Mouse (Mus musculus) ES-E14 (cell line): ENCODE results near the gene Shisa9. TPM values are rescaled to one million over a fixed set of nuclear protein-coding genes. Genes with fewer than 3 reads are reported as not detected.

Experiments used
- DNase-seq: peaks from one replicate; pipeline ENCODE4 v3.0.0-alpha.2; 2013; ENCODE audit warnings: low read depth, low spot score
- H3K27ac ChIP-seq: 2 replicates; pipeline ENCODE4 v1.5.1; 2012; ENCODE audit warnings: low read depth, mild to moderate bottlenecking, low read length, moderate library complexity, mixed read lengths; ENCODE audit not compliant: poor library complexity, insufficient read depth, severe bottlenecking
- H3K36me3 ChIP-seq: 2 replicates; pipeline ENCODE4 v1.6.1; 2012; ENCODE audit warnings: mild to moderate bottlenecking, low read length, moderate library complexity, mixed read lengths; ENCODE audit not compliant: control insufficient read depth, poor library complexity, insufficient read depth, severe bottlenecking
- H3K4me1 ChIP-seq, 2 experiments: fragments of 150-350 bp in 1 of 2; sonication (generic) in 1 of 2; 2 replicates each; pipeline ENCODE4 v1.6.1; 2012; ENCODE audit warnings: low read length in 2 of 2, mild to moderate bottlenecking in 1 of 2, mixed read lengths in 1 of 2; ENCODE audit not compliant: control insufficient read depth in 2 of 2, insufficient read depth in 2 of 2, poor library complexity in 1 of 2
- H3K4me3 ChIP-seq, 2 experiments: fragments of 150-350 bp in 1 of 2; sonication (generic) in 1 of 2; 2 replicates each; pipeline ENCODE4 v1.5.1; 2012; ENCODE audit warnings: low read length in 2 of 2, low read depth in 1 of 2, mild to moderate bottlenecking in 1 of 2, mixed read lengths in 1 of 2; ENCODE audit not compliant: insufficient read depth in 1 of 2, poor library complexity in 1 of 2, severe bottlenecking in 1 of 2
- H3K9ac ChIP-seq: 2 replicates; pipeline ENCODE4 v1.6.1; 2012; ENCODE audit warnings: low read depth, mild to moderate bottlenecking, low read length, mixed read lengths; ENCODE audit not compliant: poor library complexity, insufficient read depth, severe bottlenecking
- H3K9me3 ChIP-seq: fragments of 150-350 bp; sonication (generic); 2 replicates; pipeline ENCODE4 v1.6.1; 2012; ENCODE audit warnings: low read depth, mild to moderate bottlenecking, low read length; ENCODE audit not compliant: control insufficient read depth, insufficient read depth
- CHD2 ChIP-seq: IDR thresholded peaks from 2 replicates; pipeline ENCODE4 v1.6.1; 2014; ENCODE audit warnings: mild to moderate bottlenecking, low read depth, low read length, inconsistent platforms
- HCFC1 ChIP-seq: IDR thresholded peaks from 2 replicates; pipeline ENCODE4 v1.6.1; 2012; ENCODE audit warnings: low read length, inconsistent platforms, borderline replicate concordance; ENCODE audit not compliant: insufficient read depth
- MAFK ChIP-seq: IDR thresholded peaks from 2 replicates; pipeline ENCODE4 v1.6.1; 2014; ENCODE audit warnings: mild to moderate bottlenecking, low read depth, low read length, inconsistent platforms; ENCODE audit not compliant: insufficient read depth
- ZC3H11A ChIP-seq: IDR thresholded peaks from 2 replicates; pipeline ENCODE4 v1.6.1; 2012; ENCODE audit warnings: low read depth, mild to moderate bottlenecking, inconsistent platforms, low read length, borderline replicate concordance
- ZNF384 ChIP-seq: IDR thresholded peaks from 2 replicates; pipeline ENCODE4 v1.6.1; 2012; ENCODE audit warnings: low read depth, low read length, inconsistent platforms
- in situ Hi-C, 2 experiments: fragments of 600-800 bp; cut with MboI; formaldehyde crosslinking; loops; one replicate each; pipeline ENCODE4 v1.15.1; 2025; ENCODE audit warnings: low sequenced_read_pairs in 2 of 2, inconsistent platforms in 1 of 2; ENCODE audit not compliant: unreplicated experiment in 2 of 2
- total RNA-seq: library from RNA; depleted of rRNA; stranded (reverse); fragments of 300-350 nt; gene quantifications from 2 replicates; pipeline ENCODE4 v1.2.3, GENCODE M21; 2012

The Shisa9 gene
- total RNA-seq, 1 experiment = not detected

DNA sequence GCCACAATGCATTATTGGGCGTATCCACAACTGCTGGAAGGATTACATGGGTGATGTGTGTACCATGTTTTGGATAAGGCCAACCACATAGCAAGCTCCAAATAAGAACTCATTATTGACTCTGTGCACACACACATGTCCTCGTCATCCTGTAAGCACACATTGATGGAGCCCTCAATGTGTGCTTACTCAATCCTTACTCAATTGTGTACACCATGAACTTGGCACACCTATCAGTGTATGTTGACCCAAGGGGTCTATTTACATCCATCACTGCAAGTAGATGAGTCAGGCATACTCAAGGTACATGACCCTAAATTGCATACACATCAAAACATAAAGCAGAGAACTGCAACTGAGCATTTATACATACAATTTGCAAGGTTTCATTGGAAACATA lies 220.5 kb downstream of the Shisa9 start:
- H3K36me3 ChIP-seq = no peaks in the 10 kb centered on the region
- no peak for DNase-seq
- no peak overlapping the region for H3K9ac ChIP-seq
- in situ Hi-C loops = no loop called here
- H3K4me1 ChIP-seq = no peaks in the 10 kb centered on the region
- H3K27ac ChIP-seq = no peak overlapping the region
- no peaks in the 10 kb centered on the region for H3K9me3 ChIP-seq
- TF ChIP-seq MAFK (no peak), ZNF384 (no peak), HCFC1 (no peak), ZC3H11A (no peak), CHD2 (no peak)
- H3K4me3 ChIP-seq = no peak overlapping the region

DNA sequence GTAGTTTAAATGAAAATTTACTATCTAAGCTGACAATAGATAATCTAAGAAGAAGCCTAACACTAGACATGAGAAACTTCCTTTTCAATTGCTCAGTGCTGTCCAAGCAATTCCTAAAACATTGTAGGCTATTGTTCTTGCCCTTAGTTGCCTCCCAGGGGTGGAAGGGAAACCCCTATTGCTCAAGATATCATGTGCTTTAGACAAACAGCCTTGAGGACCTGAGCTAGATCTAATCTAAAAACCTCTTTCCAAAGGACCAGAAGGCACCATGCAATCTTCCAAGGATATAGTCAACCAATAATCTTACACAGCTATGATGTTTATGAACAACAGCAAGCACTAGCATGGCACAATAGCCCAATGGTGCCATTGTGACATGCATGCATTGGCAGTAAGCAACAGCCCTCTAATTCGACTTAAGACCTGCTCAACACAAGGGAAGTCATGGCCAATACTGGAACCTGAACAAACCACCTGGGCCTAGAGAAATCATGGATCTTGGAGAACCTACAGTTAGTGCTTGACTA lies 222.6 kb downstream of the Shisa9 start:
- H3K4me1 ChIP-seq = no peaks in the 10 kb centered on the region
- no peak overlapping the region for H3K4me3 ChIP-seq
- in situ Hi-C loops = no loop called here
- H3K9ac ChIP-seq = no peak overlapping the region
- no peak overlapping the region for H3K27ac ChIP-seq
- no peaks in the 10 kb centered on the region for H3K9me3 ChIP-seq
- TF ChIP-seq ZC3H11A (no peak), CHD2 (no peak), ZNF384 (no peak), MAFK (no peak), HCFC1 (no peak)
- DNase-seq = no peak
- H3K36me3 ChIP-seq = no peaks in the 10 kb centered on the region

DNA sequence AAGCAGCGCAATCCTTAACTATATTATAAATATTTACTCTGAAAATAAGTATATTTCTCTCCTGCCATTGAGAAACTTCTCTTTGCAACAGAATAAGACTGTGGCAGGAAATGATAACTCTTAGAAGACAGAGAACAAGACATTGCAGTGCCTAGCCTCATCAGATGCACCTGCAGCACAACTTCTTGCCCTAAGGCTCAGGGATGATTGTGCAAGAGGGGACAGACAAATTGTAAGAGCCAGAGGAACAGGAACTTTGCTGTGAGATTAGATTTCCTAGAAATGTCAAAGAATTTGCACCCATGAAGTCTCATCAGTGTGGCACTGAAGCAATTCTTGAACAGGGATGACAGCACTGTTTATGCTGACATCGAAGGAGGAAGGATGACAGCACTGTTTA lies 223.0 kb downstream of the Shisa9 start:
- Histone ChIP-seq H3K9ac (no peak overlapping the region), H3K4me1 (no peaks in the 10 kb centered on the region), H3K4me3 (no peak overlapping the region), H3K9me3 (no peaks in the 10 kb centered on the region), H3K36me3 (no peaks in the 10 kb centered on the region), H3K27ac (no peak overlapping the region)
- DNase-seq = no peak
- in situ Hi-C loops = no loop called here
- no peak for TF ChIP-seq CHD2
- TF ChIP-seq ZC3H11A = no peak
- TF ChIP-seq HCFC1 = no peak
- no peak for TF ChIP-seq MAFK
- no peak for TF ChIP-seq ZNF384

DNA sequence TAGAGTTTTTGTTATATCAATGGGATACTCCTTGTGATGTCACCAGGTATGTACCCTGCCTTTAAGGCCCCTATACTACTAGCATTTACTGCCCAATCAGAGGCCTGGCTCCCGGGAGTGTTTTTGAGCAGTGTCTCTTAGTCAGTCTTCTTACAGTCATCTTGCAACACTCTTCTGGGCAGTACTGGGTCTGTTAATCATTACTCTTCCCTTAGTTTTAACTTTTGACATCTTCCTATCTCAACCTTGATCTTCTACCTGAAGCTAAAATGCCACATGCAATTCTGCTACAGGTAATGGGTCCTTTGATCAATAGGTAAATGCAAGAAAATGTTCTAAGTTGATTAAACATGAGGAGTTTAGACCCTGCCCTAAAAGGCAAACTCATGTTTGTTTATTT lies 225.4 kb downstream of the Shisa9 start:
- no peak for DNase-seq
- TF ChIP-seq ZNF384 = no peak
- no peak for TF ChIP-seq HCFC1
- no peak for TF ChIP-seq ZC3H11A
- TF ChIP-seq CHD2 = no peak
- TF ChIP-seq MAFK = no peak
- in situ Hi-C loops = no loop called here

DNA sequence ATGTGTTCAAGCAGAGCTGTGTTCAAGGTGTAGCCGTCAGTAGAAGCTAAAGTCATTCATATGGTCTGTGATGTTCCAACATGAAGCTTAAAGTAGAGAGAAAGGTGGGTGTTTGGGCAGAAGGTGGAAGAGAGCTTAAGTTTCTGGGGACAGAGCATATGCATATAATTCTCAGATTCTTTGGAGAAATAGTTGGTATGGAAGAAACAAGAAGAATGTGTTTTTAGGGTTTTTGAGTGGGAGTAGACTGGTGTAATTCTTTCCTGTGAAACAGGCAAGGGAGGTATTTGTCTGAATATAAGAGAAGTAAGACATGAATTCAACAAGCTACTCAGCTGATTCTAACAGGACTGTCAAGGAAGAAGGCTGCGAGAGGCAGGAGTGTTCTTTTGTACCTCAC lies 225.9 kb downstream of the Shisa9 start:
- Histone ChIP-seq H3K36me3 (no peaks in the 10 kb centered on the region), H3K27ac (no peak overlapping the region), H3K9me3 (no peaks in the 10 kb centered on the region), H3K4me1 (no peaks in the 10 kb centered on the region), H3K4me3 (no peak overlapping the region), H3K9ac (no peak overlapping the region)
- in situ Hi-C loops = no loop called here
- TF ChIP-seq CHD2 (no peak), ZNF384 (no peak), ZC3H11A (no peak), MAFK (no peak), HCFC1 (no peak)
- DNase-seq = no peak

More for the DNA sequence above, 225.4 kb downstream of the Shisa9 start:
- Histone ChIP-seq H3K4me1 (no peaks in the 10 kb centered on the region), H3K9ac (no peak overlapping the region), H3K4me3 (no peak overlapping the region), H3K9me3 (no peaks in the 10 kb centered on the region), H3K36me3 (no peaks in the 10 kb centered on the region), H3K27ac (no peak overlapping the region)
